Mouse (Mus musculus) small intestine, adult 2 months (tissue): ENCODE results near the gene Sephs1.
"Not testable (repeated sequence)": the region's sequence is repeated elsewhere in the genome, so short reads cannot be mapped to it uniquely, and the experiment has no call there.

Experiments used
- CTCF ChIP-seq: fragments of 200-500 bp; IDR thresholded peaks from 2 replicates; pipeline ENCODE4 v1.5.1; 2012; ENCODE audit warnings: low read depth, mild to moderate bottlenecking, control low read depth, inconsistent platforms, low read length, moderate library complexity, mixed read lengths; ENCODE audit not compliant: insufficient replicate concordance, insufficient read length; ENCODE audit errors: extremely low read depth
- POLR2A ChIP-seq: fragments of 200-500 bp; IDR thresholded peaks from 2 replicates; pipeline ENCODE4 v1.6.1; 2012; ENCODE audit warnings: low read depth, mild to moderate bottlenecking, control low read depth, inconsistent platforms, low read length, moderate library complexity

DNA sequence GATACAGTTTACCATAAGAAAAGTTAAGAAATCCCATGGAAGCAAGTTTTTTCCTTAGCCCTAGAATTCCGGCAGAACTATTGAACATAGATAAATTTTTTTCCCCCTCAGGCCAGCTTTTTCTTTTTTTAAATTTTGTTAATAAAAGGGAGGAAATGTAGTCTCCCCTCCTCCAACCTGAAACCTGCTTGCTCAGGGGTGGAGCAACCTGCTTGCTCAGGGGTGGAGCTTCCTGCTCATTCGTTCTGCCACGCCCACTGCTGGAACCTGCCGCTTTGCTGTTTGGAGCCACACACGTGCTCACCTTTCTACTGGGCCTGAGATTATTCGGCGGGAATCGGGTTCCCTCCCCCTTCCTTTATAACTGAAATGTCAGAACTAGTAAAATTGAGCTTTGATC lies 68.3 kb downstream of the Sephs1 start:
- TF ChIP-seq POLR2A, CTCF: not testable (repeated sequence)
